Mouse (Mus musculus): Measurements from ENCODE around the gene Crot. TPM values are rescaled to one million over a fixed set of nuclear protein-coding genes. Genes with fewer than 3 reads are reported as not detected.
"Not testable (repeated sequence)": the region's sequence is repeated elsewhere in the genome, so short reads cannot be mapped to it uniquely, and the experiment has no call there.

Crot gene
- polyA plus RNA-seq, 1 experiment from 2014 or later: 49.0 TPM

GRCm38 (mm10) chr5:8947423-8948110 is 49.6 kb downstream of the Crot start:
- Histone ChIP-seq H3K9ac (ENCODE audit: low read length) (no peak overlapping the region), H3K4me3 (ENCODE audit: low read depth, low read length) (no peak overlapping the region), H3K27me3 (ENCODE audit: control insufficient read depth, insufficient read depth, low read length) (no peaks in the 10 kb centered on the region), H3K36me3 (ENCODE audit: control insufficient read depth, insufficient read depth, low read length) (no peaks in the 10 kb centered on the region), H3K9me3 (ENCODE audit: control insufficient read depth, low read length) (no peaks in the 10 kb centered on the region), H3K4me2 (ENCODE audit: low read depth, severe bottlenecking) (no peak overlapping the region), H3K4me1 (ENCODE audit: control insufficient read depth, insufficient read depth, low read length) (no peaks in the 10 kb centered on the region), H3K27ac (replicated peaks; ENCODE audit: low read depth, low read length) (no peak overlapping the region)
- 82% methylated on average over 4 of the region's 4 CpGs for WGBS
- DNase-seq (ENCODE audit: low spot score): no peak
- ATAC-seq (ENCODE audit: insufficient number of reproducible peaks, low FRiP score, low TSS enrichment, low read depth): no peak

DNA sequence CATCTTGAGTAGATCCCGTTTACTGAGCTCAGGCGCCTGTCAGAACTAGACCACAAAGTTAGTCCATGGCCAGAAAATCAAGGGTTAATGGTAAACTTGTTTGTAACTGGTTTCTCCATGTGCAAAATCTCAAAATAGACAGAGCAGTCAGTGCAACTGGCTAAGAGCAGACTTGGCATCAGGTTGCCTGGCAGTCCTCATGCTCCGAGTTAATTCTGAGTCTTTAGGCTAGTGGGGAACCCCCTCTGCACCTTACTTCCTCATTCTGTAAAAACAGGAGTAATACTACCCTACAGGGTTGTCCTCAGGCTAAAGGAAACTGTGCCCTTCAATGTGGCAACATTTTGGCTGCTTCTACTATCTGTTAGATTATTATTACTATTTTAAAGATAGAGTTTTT is 53.3 kb downstream of the Crot start:
- no peak for ATAC-seq (ENCODE audit: insufficient number of reproducible peaks, low FRiP score, low TSS enrichment, low read depth)
- Histone ChIP-seq H3K4me3 (ENCODE audit: low read depth, low read length) (no peak overlapping the region), H3K9me3 (ENCODE audit: control insufficient read depth, low read length) (no peaks in the 10 kb centered on the region), H3K4me1 (ENCODE audit: control insufficient read depth, insufficient read depth, low read length) (no peaks in the 10 kb centered on the region), H3K36me3 (ENCODE audit: control insufficient read depth, insufficient read depth, low read length) (no peaks in the 10 kb centered on the region), H3K9ac (ENCODE audit: low read length) (no peak overlapping the region), H3K27ac (replicated peaks; ENCODE audit: low read depth, low read length) (no peak overlapping the region), H3K4me2 (ENCODE audit: low read depth, severe bottlenecking) (no peak overlapping the region), H3K27me3 (ENCODE audit: control insufficient read depth, insufficient read depth, low read length) (no peaks in the 10 kb centered on the region)
- whole genome bisulfite sequencing: 86% methylated on average over 3 of the region's 3 CpGs
- DNase-seq (ENCODE audit: low spot score): no peak

GRCm38 (mm10) chr5:8941266-8941665 is 55.9 kb downstream of the Crot start:
- not testable (repeated sequence) for H3K27ac ChIP-seq (replicated peaks; ENCODE audit: low read depth, low read length); DNase-seq (ENCODE audit: low spot score); H3K4me1 ChIP-seq (ENCODE audit: control insufficient read depth, insufficient read depth, low read length); H3K27me3 ChIP-seq (ENCODE audit: control insufficient read depth, insufficient read depth, low read length); H3K36me3 ChIP-seq (ENCODE audit: control insufficient read depth, insufficient read depth, low read length); H3K9me3 ChIP-seq (ENCODE audit: control insufficient read depth, low read length); H3K4me3 ChIP-seq (ENCODE audit: low read depth, low read length); H3K4me2 ChIP-seq (ENCODE audit: low read depth, severe bottlenecking); ATAC-seq (ENCODE audit: insufficient number of reproducible peaks, low FRiP score, low TSS enrichment, low read depth); H3K9ac ChIP-seq (ENCODE audit: low read length)
- WGBS: no CpG with 5 or more reads among the region's 1 CpGs

GRCm38 (mm10) chr5:8937965-8938364 is 59.2 kb downstream of the Crot start:
- H3K36me3 ChIP-seq (ENCODE audit: control insufficient read depth, insufficient read depth, low read length): no peaks in the 10 kb centered on the region
- 83% methylated on average over 7 of the region's 7 CpGs for WGBS
- H3K4me2 ChIP-seq (ENCODE audit: low read depth, severe bottlenecking): no peak overlapping the region
- H3K4me1 ChIP-seq (ENCODE audit: control insufficient read depth, insufficient read depth, low read length): no peaks in the 10 kb centered on the region
- no peak for ATAC-seq (ENCODE audit: insufficient number of reproducible peaks, low FRiP score, low TSS enrichment, low read depth)
- H3K9ac ChIP-seq (ENCODE audit: low read length): no peak overlapping the region
- no peak for DNase-seq (ENCODE audit: low spot score)
- H3K27me3 ChIP-seq (ENCODE audit: control insufficient read depth, insufficient read depth, low read length): no peaks in the 10 kb centered on the region
- H3K9me3 ChIP-seq (ENCODE audit: control insufficient read depth, low read length): no peaks in the 10 kb centered on the region
- no peak overlapping the region for H3K27ac ChIP-seq (replicated peaks; ENCODE audit: low read depth, low read length)
- H3K4me3 ChIP-seq (ENCODE audit: low read depth, low read length): no peak overlapping the region

DNA sequence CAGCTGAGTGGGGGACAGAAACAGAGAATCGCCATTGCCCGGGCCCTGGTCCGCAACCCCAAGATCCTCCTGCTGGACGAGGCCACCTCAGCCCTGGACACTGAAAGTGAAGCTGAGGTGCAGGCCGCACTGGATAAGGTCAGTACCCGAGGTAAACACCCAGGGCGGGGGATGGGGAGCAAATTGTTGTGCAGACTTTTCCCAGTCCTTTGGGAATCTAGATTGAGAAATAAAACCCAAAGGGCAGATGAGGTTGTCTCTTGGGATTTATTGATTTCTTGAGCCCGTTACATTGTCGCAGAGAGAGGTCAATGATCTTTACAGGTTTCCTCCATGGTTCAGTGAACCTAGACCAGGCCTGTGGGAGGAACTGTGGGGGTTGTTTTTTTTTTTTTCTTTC is 68.7 kb downstream of the Crot start:
- no peaks in the 10 kb centered on the region for H3K4me1 ChIP-seq (ENCODE audit: control insufficient read depth, insufficient read depth, low read length)
- no peak for ATAC-seq (ENCODE audit: insufficient number of reproducible peaks, low FRiP score, low TSS enrichment, low read depth)
- 87% methylated on average over 9 of the region's 9 CpGs for WGBS

GRCm38 (mm10) chr5:8917069-8917468 is 80.1 kb downstream of the Crot start:
- Histone ChIP-seq H3K9ac (ENCODE audit: low read length) (no peak overlapping the region), H3K27ac (replicated peaks; ENCODE audit: low read depth, low read length) (no peak overlapping the region), H3K4me1 (ENCODE audit: control insufficient read depth, insufficient read depth, low read length) (no peaks in the 10 kb centered on the region), H3K27me3 (ENCODE audit: control insufficient read depth, insufficient read depth, low read length) (no peaks in the 10 kb centered on the region), H3K4me2 (ENCODE audit: low read depth, severe bottlenecking) (no peak overlapping the region), H3K36me3 (ENCODE audit: control insufficient read depth, insufficient read depth, low read length) (no peaks in the 10 kb centered on the region), H3K9me3 (ENCODE audit: control insufficient read depth, low read length) (no peaks in the 10 kb centered on the region), H3K4me3 (ENCODE audit: low read depth, low read length) (no peak overlapping the region)
- no peak for DNase-seq (ENCODE audit: low spot score)
- 54% methylated on average over 6 of the region's 6 CpGs for WGBS
- no peak for ATAC-seq (ENCODE audit: insufficient number of reproducible peaks, low FRiP score, low TSS enrichment, low read depth)

More for the DNA sequence above, 68.7 kb downstream of the Crot start:
- H3K27ac ChIP-seq (replicated peaks; ENCODE audit: low read depth, low read length): no peak overlapping the region
- no peaks in the 10 kb centered on the region for H3K36me3 ChIP-seq (ENCODE audit: control insufficient read depth, insufficient read depth, low read length)
- no peak overlapping the region for H3K9ac ChIP-seq (ENCODE audit: low read length)
- no peaks in the 10 kb centered on the region for H3K27me3 ChIP-seq (ENCODE audit: control insufficient read depth, insufficient read depth, low read length)
- no peak overlapping the region for H3K4me3 ChIP-seq (ENCODE audit: low read depth, low read length)
- H3K9me3 ChIP-seq (ENCODE audit: control insufficient read depth, low read length): no peaks in the 10 kb centered on the region
- H3K4me2 ChIP-seq (ENCODE audit: low read depth, severe bottlenecking): no peak overlapping the region
- DNase-seq (ENCODE audit: low spot score): no peak

DNA sequence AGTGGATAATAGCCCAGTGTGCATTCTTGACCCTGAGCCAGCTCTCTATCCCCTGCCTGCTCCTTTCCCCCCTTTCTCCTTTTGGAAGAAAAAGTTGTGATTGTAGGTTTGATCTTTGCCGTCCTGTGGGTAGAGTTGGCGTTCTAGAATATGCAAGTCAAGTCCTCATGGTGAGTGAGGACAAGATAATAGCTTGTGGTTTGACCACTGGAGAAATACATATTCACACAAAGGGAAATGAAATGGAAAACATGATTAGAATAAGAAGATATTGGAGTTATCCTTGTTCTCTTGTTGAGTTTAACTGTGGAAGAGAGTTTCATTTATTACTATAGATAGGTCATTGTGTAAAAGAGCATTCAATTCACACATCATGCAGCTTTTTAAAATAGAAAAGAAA is 80.7 kb downstream of the Crot start:
- DNase-seq (ENCODE audit: low spot score): no peak
- Histone ChIP-seq H3K9me3 (ENCODE audit: control insufficient read depth, low read length) (no peaks in the 10 kb centered on the region), H3K4me2 (ENCODE audit: low read depth, severe bottlenecking) (no peak overlapping the region), H3K9ac (ENCODE audit: low read length) (no peak overlapping the region), H3K36me3 (ENCODE audit: control insufficient read depth, insufficient read depth, low read length) (no peaks in the 10 kb centered on the region), H3K4me1 (ENCODE audit: control insufficient read depth, insufficient read depth, low read length) (no peaks in the 10 kb centered on the region), H3K4me3 (ENCODE audit: low read depth, low read length) (no peak overlapping the region), H3K27me3 (ENCODE audit: control insufficient read depth, insufficient read depth, low read length) (no peaks in the 10 kb centered on the region), H3K27ac (replicated peaks; ENCODE audit: low read depth, low read length) (no peak overlapping the region)
- WGBS: 82% methylated on average over 2 of the region's 2 CpGs
- no peak for ATAC-seq (ENCODE audit: insufficient number of reproducible peaks, low FRiP score, low TSS enrichment, low read depth)
